8 mouse cellular contexts compared by ENCODE assay signal in the genomic region with DNA sequence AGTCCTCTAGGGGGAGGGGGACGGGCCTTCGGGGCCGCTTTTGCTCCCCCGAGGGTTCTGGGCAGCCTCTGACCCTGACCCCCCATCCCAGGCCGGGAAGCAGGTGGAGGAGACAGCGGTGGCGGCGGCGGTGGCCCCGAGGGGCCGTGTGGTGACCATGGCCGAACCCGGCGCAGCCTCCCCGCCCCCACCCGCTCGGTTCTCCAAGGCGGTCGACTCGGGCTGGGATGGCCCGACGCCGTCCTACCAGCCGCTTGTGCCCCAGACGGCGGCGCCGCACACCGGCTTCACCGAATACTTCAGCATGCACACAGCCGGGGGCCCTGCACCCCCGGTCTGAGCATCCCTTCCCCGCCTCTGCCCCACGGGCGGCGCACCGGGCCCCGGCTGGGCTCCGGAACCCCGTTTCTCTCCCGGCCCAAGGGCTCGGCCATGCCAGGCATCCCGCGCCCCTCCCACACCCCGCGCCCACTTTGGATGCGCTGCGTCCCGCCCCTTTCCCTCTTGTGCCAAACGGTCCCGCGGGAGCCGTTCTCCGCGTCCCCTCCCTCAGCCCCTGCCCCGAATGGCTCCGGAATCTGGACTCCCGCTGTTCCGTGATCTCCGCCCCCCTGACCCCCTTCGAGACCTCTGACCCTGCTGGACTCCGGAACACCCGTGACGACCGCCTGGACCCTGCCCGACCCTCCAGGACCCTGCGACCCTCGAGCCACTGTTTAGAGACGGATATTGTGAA. TPM values are rescaled to one million over a fixed set of nuclear protein-coding genes. Genes with fewer than 3 reads are reported as not detected.
DNase-seq lines count a peak whose midpoint lies in the region; ATAC-seq and TF ChIP-seq lines count a peak whose summit lies in the region.
"Had no signal": no experiment of that assay in that cellular context is flagged by ENCODE, and none has a peak within 500 bp of the region (broad histone marks: within the 10 kb centered on the region; RNA-seq: fewer than 3 reads in every experiment).

No protein-coding gene starts in this region.

- H3K27me3 ChIP-seq in heart, embryonic 16.5 days (ENCODE audit: control insufficient read depth, insufficient read depth, low read length): peaks cover 48% of the 10 kb centered on the region
- peaks cover 50% of the 10 kb centered on the region for H3K27me3 ChIP-seq in limb, embryonic 15.5 days

- peaks cover 18% of the 10 kb centered on the region for H3K4me1 ChIP-seq in heart, embryonic 16.5 days (ENCODE audit: control insufficient read depth, insufficient read depth, low read length)
- H3K4me1 ChIP-seq in limb, embryonic 15.5 days: peaks cover 37% of the 10 kb centered on the region
- H3K4me1 ChIP-seq in olfactory bulb, adult 2 months (ENCODE audit: control insufficient read depth, insufficient read depth, low read length): peaks cover 15% of the 10 kb centered on the region

- peak overlapping the region; percentile 74 for H3K4me3 ChIP-seq in heart, embryonic 16.5 days (ENCODE audit: low read length)
- peak overlapping the region; percentile 68 for H3K4me3 ChIP-seq in limb, embryonic 15.5 days
- H3K4me3 ChIP-seq in olfactory bulb, adult 2 months (ENCODE audit: insufficient read depth, low read depth, low read length): peak overlapping the region; percentile 29

- H3K36me3 ChIP-seq in heart, embryonic 16.5 days (ENCODE audit: control insufficient read depth, insufficient read depth): no peaks in the 10 kb centered on the region; the same call in 1 of the 2 replicates
- no peaks in the 10 kb centered on the region for H3K36me3 ChIP-seq in limb, embryonic 15.5 days

- H3K4me2 ChIP-seq in heart, embryonic 16.5 days (ENCODE audit: low read depth, low read length): peak overlapping the region; percentile 81
- H3K4me2 ChIP-seq in limb, embryonic 15.5 days: peak overlapping the region; percentile 89

- WGBS in heart, embryonic 16.5 days: under 1% methylated on average over 69 of the region's 69 CpGs
- 1% methylated on average over 58 of the region's 69 CpGs for WGBS in limb, embryonic 15.5 days
- 3% methylated on average over 67 of the region's 69 CpGs for WGBS in olfactory bulb, adult 2 months

- ATAC-seq in heart, embryonic 16.5 days (replicated peaks; ENCODE audit: extremely low read depth, insufficient read depth, low FRiP score): no peak
- ATAC-seq in limb, embryonic 15.5 days (ENCODE audit: insufficient number of reproducible peaks, low FRiP score, low TSS enrichment, low read depth): no peak

- no peak for TF ChIP-seq CTCF in olfactory bulb, adult 2 months (IDR thresholded peaks at IDR 0.05; ENCODE audit: insufficient read depth, low read depth, low read length)

- peak; percentile 14 to 68 for DNase-seq in spleen, postnatal 4 days (ENCODE audit: low spot score in 2 of 2)
- no peak for DNase-seq in spleen, adult 18-20 months
- peak; percentile 75 for DNase-seq in cerebellum, adult 9-10 months
- no peak for DNase-seq in thymus, postnatal 0 days (ENCODE audit: low spot score)

- no peak for TF ChIP-seq POLR2A in olfactory bulb, adult 2 months (IDR thresholded peaks at IDR 0.05; ENCODE audit: insufficient read depth, low read depth, low read length)

- H3K9me3 ChIP-seq in heart, embryonic 16.5 days (replicated peaks; ENCODE audit: control insufficient read depth, low read length): no peaks in the 10 kb centered on the region
- H3K9me3 ChIP-seq in limb, embryonic 15.5 days: no peaks in the 10 kb centered on the region

- H3K27ac ChIP-seq in heart, embryonic 16.5 days (ENCODE audit: low read length): no peak overlapping the region
- no peak overlapping the region for H3K27ac ChIP-seq in limb, embryonic 15.5 days
- 0 out of 2 replicates have a peak overlapping the region, but pooled peaks have one; percentile 21 for H3K27ac ChIP-seq in olfactory bulb, adult 2 months (ENCODE audit: insufficient read depth, low read depth, low read length)

- peak overlapping the region; percentile 61 for H3K9ac ChIP-seq in heart, embryonic 16.5 days (ENCODE audit: low read length)
- peak overlapping the region; percentile 31 for H3K9ac ChIP-seq in limb, embryonic 15.5 days

RNA-seq across cellular contexts. Expression of a gene that starts 1.5 kb away (rescaled TPM):
- polyA plus RNA-seq in heart, embryonic 16.5 days (2015; fragmentation: Nextera tagmentation; extraction: Ambion mirVana): 7.4 and 8.7 TPM in 2 replicates
- polyA plus RNA-seq in limb, embryonic 15.5 days (2015; fragmentation: Nextera tagmentation; extraction: Ambion mirVana): 14.2 and 14.3 TPM in 2 replicates
- not detected in 2 replicates for polyA plus RNA-seq in olfactory bulb, adult 2 months (2012; ENCODE audit: insufficient read depth, insufficient read length, low replicate concordance, missing spikeins)
- 1.9 and 2.0 TPM in 2 replicates for polyA plus RNA-seq in thymus, postnatal 0 days (2015; fragmentation: Nextera tagmentation; extraction: Ambion mirVana)

RNA-seq across cellular contexts. Expression of a gene that starts 9.6 kb away (rescaled TPM):
- 0.08 and 0.20 TPM in 2 replicates for polyA plus RNA-seq in heart, embryonic 16.5 days (2015; fragmentation: Nextera tagmentation; extraction: Ambion mirVana)
- 0.50 and 0.61 TPM in 2 replicates for polyA plus RNA-seq in limb, embryonic 15.5 days (2015; fragmentation: Nextera tagmentation; extraction: Ambion mirVana)
- not detected in 2 replicates for polyA plus RNA-seq in olfactory bulb, adult 2 months (2012; ENCODE audit: insufficient read depth, insufficient read length, low replicate concordance, missing spikeins)
- polyA plus RNA-seq in thymus, postnatal 0 days (2015; fragmentation: Nextera tagmentation; extraction: Ambion mirVana): not detected in 2 replicates
- polyA plus RNA-seq: erythroblast, embryonic 14.5 days had no signal

RNA-seq across cellular contexts. Expression of a gene that starts 14.3 kb away (rescaled TPM):
- not detected in 2 replicates for polyA plus RNA-seq in heart, embryonic 16.5 days (2015; fragmentation: Nextera tagmentation; extraction: Ambion mirVana)
- polyA plus RNA-seq in limb, embryonic 15.5 days (2015; fragmentation: Nextera tagmentation; extraction: Ambion mirVana): 0.32 and 0.40 TPM in 2 replicates
- not detected in 2 replicates for polyA plus RNA-seq in olfactory bulb, adult 2 months (2012; ENCODE audit: insufficient read depth, insufficient read length, low replicate concordance, missing spikeins)
- polyA plus RNA-seq in thymus, postnatal 0 days (2015; fragmentation: Nextera tagmentation; extraction: Ambion mirVana): 0.22 and 0.23 TPM in 2 replicates
- polyA plus RNA-seq: erythroblast, embryonic 14.5 days had no signal

RNA-seq across cellular contexts. Expression of a gene that starts 17.7 kb away (rescaled TPM):
- polyA plus RNA-seq in heart, embryonic 16.5 days (2015; fragmentation: Nextera tagmentation; extraction: Ambion mirVana): 111 and 121 TPM in 2 replicates
- polyA plus RNA-seq in limb, embryonic 15.5 days (2015; fragmentation: Nextera tagmentation; extraction: Ambion mirVana): 176 and 198 TPM in 2 replicates
- not detected in 2 replicates for polyA plus RNA-seq in olfactory bulb, adult 2 months (2012; ENCODE audit: insufficient read depth, insufficient read length, low replicate concordance, missing spikeins)
- 142 TPM in 2 replicates for polyA plus RNA-seq in thymus, postnatal 0 days (2015; fragmentation: Nextera tagmentation; extraction: Ambion mirVana)

RNA-seq across cellular contexts. Expression of a gene that starts 48.0 kb away (rescaled TPM):
- 22.7 and 24.7 TPM in 2 replicates for polyA plus RNA-seq in heart, embryonic 16.5 days (2015; fragmentation: Nextera tagmentation; extraction: Ambion mirVana)
- 40.3 and 42.5 TPM in 2 replicates for polyA plus RNA-seq in limb, embryonic 15.5 days (2015; fragmentation: Nextera tagmentation; extraction: Ambion mirVana)
- 41.9 TPM in 1 of 2 replicates, not detected in the other for polyA plus RNA-seq in olfactory bulb, adult 2 months (2012; ENCODE audit: insufficient read depth, insufficient read length, low replicate concordance, missing spikeins)
- polyA plus RNA-seq in thymus, postnatal 0 days (2015; fragmentation: Nextera tagmentation; extraction: Ambion mirVana): 28.4 and 37.2 TPM in 2 replicates

Comparison
In these comparisons a context has a peak if more than half of its experiments do, and no peak if none do; other contexts are left out.
1. DNase-seq: peak in spleen, postnatal 4 days (2 of 2) and cerebellum, adult 9-10 months (single experiment); none in spleen, adult 18-20 months (0 of 2) and thymus, postnatal 0 days (single experiment).
2. Peak in every context shown above with its lines, with median percentiles within 50 percentile points of each other: H3K4me3 ChIP-seq.